Mouse (Mus musculus) right cerebral cortex, postnatal 25 days (tissue): ENCODE measurements around the gene Pigu.
A peak's percentile ranks its signal among the peaks of the same experiment; 100 is the strongest.

Experiments
- DNase-seq: peaks from one replicate; pipeline ENCODE4 v3.0.0; 2022

The Pigu gene

GRCm38 (mm10) chr2:155284647-155285046 lies 72.6 kb downstream of the Pigu start:
- DNase-seq, result no peak

GRCm38 (mm10) chr2:155283793-155284192 lies 73.4 kb downstream of the Pigu start:
- no peak for DNase-seq

DNA sequence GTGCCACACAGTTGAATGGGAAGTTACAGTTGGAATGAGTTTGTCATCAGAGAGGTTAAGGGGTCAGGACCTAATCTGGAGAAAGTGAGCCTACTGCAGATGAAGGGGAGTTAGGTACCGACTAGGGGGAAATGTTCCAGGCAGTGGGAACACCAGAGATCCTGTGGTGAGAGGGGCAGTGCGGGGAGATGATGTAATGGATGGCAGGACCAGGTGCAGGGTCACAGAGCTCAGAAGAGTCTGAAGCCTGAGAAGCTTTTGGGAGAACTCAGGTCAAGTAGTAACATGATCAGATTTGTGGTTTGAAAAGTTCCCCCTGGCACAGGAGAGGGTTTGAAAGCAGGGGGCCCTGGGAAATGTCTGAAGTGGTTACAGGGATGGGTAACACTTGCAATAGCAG lies 77.1 kb downstream of the Pigu start:
- DNase-seq, result no peak

- DNase-seq, result no peak
Measured at GRCm38 (mm10) chr2:155279163-155279562, 78.1 kb downstream of the Pigu start.

GRCm38 (mm10) chr2:155278361-155278760 lies 78.9 kb downstream of the Pigu start:
- DNase-seq, result no peak

DNA sequence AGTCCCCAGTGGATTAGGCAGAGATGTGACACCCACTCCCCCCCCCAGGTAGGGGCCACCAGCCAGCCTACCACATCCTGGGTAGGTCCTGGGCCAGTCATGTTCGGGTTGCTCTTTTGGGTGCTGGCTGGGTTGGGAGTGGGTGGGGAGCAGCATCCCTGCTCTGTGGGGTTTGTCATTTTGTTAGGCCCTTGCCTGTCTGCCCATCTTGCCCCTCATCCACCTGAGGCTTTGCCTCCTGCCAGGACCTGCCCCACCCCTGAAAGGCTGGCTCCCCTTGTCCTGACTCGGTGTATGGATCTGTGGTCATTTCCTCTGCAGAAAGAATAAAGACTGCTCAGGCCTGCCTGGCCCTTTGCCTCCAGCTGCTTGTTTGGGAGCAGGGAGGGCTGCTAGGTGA lies 79.5 kb downstream of the Pigu start:
- no peak for DNase-seq

- no peak for DNase-seq
Measured at GRCm38 (mm10) chr2:155276621-155277175, 80.5 kb downstream of the Pigu start.

GRCm38 (mm10) chr2:155276195-155276594 lies 81.0 kb downstream of the Pigu start, which contains the start of gene Map1lc3a:
Map1lc3a (plus strand) TSS chr2:155276297.
- peak; percentile 98 for DNase-seq

DNA sequence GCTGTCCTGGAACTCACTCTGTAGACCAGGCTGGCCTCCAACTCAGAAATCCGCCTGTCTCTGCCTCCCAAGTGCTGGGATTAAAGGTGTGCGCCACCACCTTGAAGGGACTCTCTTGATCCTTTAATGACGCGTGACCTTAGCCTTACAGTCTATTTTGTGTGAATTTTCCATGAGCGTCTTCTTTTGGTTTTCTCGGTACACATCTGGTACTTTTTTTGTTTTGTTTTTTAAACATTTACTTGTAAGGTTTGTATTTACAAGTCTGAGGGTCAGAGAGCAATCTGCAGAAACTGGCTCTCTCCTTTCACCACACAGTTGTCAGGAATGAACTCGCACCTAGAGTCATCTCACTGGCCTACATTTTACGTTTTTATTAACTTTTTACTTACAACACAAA lies 83.6 kb downstream of the Pigu start:
- DNase-seq, result no peak

DNA sequence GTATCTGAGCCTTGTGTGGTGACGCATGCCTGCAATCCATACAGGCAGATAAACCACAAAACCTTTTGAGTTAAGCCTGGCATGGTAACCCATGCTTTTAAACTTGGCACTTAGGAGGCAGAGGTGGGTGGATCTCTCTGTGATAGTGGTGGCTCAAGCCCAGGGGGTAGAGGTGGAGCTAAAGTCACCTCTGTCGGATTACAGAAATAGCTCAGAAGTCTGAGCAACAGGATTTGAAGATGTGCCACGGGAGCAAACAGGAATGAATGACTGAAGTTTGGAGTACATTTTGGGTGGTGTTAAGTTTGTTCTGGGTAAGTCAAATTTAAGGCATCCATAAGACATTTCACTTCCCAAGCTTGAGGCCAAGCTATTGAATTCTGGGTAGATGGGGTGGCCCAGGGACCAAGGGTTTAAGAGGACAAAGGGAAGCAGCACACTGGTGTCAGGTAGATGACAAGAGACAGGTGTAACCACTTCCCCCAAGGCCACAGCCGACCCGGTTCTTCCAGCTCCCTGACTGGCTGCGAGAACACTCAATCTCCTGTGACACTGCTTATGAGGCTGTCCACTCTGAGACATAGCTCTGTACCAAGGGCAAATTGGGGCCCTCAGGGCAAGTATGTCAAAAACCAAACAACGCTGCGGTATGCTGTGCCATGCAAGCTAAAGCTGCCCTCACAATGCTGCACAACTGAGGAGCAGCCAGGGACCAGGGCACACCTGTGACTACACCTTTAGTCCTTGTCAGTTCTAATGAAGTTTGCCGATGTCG lies 84.6 kb downstream of the Pigu start:
- no peak for DNase-seq

DNA sequence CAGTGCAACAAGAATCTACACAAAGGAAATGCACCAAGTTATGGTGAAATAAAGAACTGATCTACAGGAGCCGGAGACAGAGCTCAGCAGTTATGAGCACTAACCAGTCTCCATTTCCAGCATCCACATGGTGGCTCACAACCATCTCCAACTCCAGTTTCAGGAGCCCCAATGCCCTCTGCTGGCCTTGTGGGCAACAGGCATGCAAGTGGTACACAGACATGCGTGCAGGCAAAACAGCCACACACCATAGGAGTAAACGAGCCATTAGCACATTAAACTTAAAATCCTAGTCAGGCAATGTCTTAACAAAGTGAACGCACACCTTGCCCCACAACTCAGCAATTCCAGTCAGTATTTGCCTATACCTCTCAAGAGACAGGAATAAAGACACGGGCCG lies 85.3 kb downstream of the Pigu start:
- no peak for DNase-seq

GRCm38 (mm10) chr2:155266896-155267295 lies 90.3 kb downstream of the Pigu start:
- DNase-seq, result no peak

DNA sequence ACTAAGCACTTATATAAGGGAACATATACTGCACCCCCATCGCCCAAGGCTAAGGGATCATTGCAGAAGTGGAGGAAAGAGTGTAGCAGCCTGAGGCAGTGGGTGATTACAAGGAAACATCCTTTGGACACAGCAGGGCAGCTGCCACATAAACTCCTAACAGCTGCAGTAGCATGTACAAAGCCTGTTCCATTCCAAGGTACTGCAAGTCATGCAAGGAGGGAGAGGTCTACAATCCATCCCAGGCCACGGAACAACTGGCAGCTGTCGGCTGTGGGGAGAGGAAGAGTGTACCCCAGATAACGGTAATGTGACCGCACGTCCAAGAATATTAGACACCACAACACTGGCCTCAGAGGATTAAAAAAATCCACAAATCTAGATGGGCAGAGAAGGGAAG lies 91.7 kb downstream of the Pigu start:
- no peak for DNase-seq

DNA sequence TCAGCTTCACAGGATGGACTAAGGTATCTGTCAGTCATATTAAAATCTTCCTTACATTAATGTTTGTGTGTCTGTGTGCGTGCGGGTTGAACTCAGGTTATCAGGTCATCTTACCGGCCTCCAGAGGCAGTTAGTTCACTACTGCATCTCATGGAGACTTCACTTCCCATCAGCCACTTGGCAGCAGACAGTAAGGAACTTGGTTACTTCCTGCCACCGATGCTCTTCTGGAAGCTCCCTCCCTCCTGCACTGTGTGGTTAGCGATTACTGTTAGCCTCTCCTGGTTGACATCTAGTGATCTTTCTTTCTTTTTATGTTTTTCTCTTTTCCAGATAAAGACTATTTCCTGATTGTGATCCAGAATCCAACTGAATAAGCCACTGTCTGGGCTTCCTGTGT lies 107.6 kb downstream of the Pigu start:
- no peak for DNase-seq

DNA sequence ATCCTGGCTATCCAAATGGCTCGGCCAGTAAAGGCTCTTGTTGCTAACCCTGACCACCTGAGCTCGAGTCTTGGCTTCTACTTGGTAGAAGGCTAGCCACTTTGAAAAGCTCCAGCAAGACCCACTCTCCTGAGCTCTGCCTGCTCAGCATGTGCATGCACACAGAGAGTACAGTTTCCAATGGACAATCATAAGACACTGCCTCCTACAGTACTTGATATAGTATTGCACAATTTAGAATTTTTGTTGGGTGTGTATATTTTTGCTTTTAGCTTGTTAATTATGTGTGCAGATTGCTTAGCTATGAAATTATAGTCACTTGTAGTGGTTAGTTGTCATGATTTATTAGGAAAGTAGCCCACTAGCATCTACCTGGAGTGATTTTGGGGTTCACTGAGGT lies 108.5 kb downstream of the Pigu start:
- no peak for DNase-seq

- no peak for DNase-seq
Measured at GRCm38 (mm10) chr2:155248206-155248605, 109.0 kb downstream of the Pigu start.

DNA sequence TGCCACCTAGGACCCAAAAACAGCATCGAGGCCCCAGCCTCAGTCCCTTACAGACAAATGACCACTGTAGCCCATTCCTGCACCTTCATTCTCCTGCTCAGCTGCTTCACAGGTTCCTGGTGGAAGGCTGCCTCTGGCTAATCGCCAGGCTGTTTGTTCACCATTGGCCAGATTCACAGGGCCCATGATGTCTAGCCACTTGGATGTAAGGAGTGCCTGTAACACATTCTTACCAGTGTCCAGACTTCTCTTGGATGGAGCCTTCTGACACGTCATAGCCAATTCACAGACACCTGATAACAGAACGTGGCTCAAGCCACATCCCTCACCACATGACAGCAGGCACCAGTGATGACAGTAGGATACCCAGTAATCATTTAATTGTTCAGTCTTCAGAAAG lies 111.0 kb downstream of the Pigu start:
- no peak for DNase-seq

GRCm38 (mm10) chr2:155242296-155242855 lies 114.9 kb downstream of the Pigu start:
- no peak for DNase-seq

DNA sequence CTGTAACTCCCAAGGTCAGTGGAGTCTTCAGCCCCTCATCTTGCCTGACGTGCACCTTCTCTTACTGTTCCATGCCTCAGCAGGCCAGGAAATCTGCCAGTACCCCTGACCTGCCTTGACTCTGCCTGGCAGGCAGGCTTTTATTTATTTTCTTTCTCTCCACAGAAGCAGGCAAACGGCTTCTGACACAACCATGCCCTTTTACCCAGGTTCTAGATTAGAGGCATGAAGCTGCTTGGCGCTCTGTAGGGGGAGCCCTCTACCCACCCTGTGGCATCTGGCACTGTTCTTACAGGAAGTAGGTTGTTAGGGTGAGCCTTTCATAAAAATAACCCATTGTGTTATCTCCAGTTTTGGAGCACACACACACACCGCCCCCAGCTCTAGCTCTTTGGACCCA lies 116.3 kb downstream of the Pigu start:
- DNase-seq, result no peak

- DNase-seq, result no peak
Measured at GRCm38 (mm10) chr2:155237276-155237675, 120.0 kb downstream of the Pigu start.

DNA sequence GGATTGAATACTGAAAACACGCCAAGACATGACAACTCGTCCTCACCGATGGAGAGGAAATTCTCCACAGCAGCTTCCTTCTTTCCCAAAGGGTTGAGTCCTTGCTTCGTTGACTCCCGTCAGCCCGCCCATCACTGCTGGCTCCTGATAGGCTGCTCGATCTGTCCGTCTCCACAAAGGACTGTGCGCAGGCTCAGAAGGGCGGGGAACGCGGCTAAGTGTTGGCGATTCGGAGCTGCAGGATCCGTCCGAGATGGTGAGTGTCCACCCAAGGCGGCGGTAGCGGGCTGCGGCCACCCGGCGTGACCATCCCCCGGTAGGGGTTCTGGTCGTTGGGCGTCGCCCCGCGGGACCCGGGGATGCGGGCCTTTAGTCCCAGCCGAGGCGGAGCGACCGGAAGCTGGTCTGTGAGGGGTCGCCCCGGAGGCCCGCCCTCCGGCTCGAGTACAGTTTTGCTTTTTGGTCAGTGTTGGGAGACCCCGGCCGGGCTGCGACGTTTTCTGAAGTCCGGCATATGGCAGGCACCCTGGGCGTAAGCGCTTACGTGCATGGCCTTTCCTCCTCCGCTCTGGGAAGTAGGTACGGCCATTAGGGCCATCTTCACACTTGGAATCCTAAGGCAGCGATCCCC lies 120.8 kb downstream of the Pigu start, which contains the start of gene Dynlrb1:
Dynlrb1 (plus strand) TSS at position 172 of the 631 bp plus-strand sequence.
- DNase-seq, result peak; percentile 99

GRCm38 (mm10) chr2:155235746-155236361 lies 121.4 kb downstream of the Pigu start:
- DNase-seq, result no peak
